Mouse (Mus musculus): ENCODE data around the gene 2310011J03Rik. TPM values are rescaled to one million over a fixed set of nuclear protein-coding genes. Genes with fewer than 3 reads are reported as not detected.

The 2310011J03Rik gene
- polyA plus RNA-seq, 1 experiment from 2014 or later, result 45.0 TPM

DNA sequence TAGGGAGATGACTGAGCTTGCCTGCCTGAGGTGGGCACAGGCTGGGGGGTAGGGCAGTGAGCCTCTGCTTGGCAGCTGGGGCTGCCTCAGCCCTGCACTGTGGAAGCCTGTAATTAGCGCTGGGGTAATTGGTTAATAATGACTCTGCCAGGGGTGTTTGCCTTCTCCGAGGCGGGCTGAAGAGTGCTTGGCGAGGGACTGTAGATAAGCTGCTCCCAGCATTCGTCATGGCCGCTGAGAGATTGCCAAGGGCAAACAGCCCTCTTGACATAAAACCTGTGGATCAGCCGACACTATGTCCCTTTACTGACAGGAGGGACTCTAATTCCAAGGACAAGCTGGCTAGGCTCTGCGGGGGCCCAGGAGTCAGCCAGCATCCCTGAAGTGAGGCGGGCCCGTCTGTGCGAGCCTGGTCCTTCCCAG is 4.0 kb downstream of the 2310011J03Rik start:
- WGBS, result 19% methylated on average over 11 of the region's 11 CpGs
- Histone ChIP-seq H3K9me3 (ENCODE audit: control insufficient read depth, low read length) (no peaks in the 10 kb centered on the region), H3K9ac (ENCODE audit: low read length) (no peak overlapping the region), H3K4me2 (ENCODE audit: low read depth, severe bottlenecking) (no peak overlapping the region), H3K4me1 (ENCODE audit: control insufficient read depth, insufficient read depth, low read length) (peaks cover 7% of the 10 kb centered on the region), H3K36me3 (ENCODE audit: control insufficient read depth, insufficient read depth, low read length) (peaks cover 3% of the 10 kb centered on the region; the same call in 1 of the 2 replicates), H3K27ac (replicated peaks; ENCODE audit: low read depth, low read length) (no peak overlapping the region), H3K4me3 (ENCODE audit: low read depth, low read length) (no peak overlapping the region), H3K27me3 (ENCODE audit: control insufficient read depth, insufficient read depth, low read length) (peaks cover 57% of the 10 kb centered on the region)
- DNase-seq (ENCODE audit: low spot score) (no peak), ATAC-seq (ENCODE audit: insufficient number of reproducible peaks, low FRiP score, low TSS enrichment, low read depth) (no peak)

DNA sequence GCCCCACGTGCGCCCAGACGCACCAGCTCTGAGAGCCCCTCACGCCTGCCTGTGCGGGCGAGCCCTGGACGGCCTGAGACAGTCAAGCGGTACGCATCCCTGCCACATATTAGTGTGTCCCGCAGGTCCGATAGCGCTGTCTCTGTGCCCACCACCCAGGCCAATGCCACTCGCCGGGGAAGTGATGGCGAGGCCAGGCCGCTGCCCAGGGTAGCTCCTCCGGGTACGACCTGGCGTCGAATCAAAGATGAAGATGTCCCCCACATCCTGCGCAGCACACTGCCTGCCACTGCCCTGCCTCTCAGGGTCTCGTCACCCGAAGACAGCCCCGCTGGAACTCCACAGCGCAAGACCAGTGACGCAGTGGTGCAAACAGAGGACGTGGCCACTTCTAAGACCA is 5.0 kb downstream of the 2310011J03Rik start:
- H3K4me1 ChIP-seq (ENCODE audit: control insufficient read depth, insufficient read depth, low read length), result peaks cover 7% of the 10 kb centered on the region
- H3K27ac ChIP-seq (replicated peaks; ENCODE audit: low read depth, low read length), result no peak overlapping the region
- H3K4me3 ChIP-seq (ENCODE audit: low read depth, low read length), result no peak overlapping the region

DNA sequence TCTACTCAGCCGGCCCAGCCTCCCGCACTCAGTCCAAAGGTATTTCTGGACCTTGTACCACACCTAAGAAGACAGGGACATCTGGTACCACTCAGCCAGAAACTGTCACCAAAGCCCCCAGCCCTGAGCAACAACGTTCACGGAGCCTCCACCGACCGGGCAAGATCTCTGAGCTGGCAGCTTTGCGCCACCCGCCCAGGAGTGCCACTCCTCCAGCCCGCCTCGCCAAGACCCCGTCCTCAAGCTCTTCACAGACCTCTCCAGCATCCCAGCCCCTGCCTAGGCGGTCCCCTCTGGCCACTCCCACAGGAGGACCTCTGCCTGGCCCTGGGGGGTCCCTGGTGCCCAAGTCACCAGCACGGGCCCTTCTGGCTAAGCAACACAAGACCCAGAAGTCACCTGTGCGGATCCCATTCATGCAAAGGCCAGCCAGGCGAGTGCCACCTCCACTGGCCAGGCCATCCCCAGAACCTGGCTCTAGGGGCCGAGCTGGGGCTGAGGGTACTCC is 5.8 kb downstream of the 2310011J03Rik start:
- H3K4me3 ChIP-seq (ENCODE audit: low read depth, low read length), result no peak overlapping the region
- peaks cover 67% of the 10 kb centered on the region for H3K27me3 ChIP-seq (ENCODE audit: control insufficient read depth, insufficient read depth, low read length)
- no peaks in the 10 kb centered on the region for H3K9me3 ChIP-seq (ENCODE audit: control insufficient read depth, low read length)
- no peak overlapping the region for H3K4me2 ChIP-seq (ENCODE audit: low read depth, severe bottlenecking)
- DNase-seq (ENCODE audit: low spot score), result no peak
- no peak for ATAC-seq (ENCODE audit: insufficient number of reproducible peaks, low FRiP score, low TSS enrichment, low read depth)
- peaks cover 3% of the 10 kb centered on the region; the same call in 1 of the 2 replicates for H3K36me3 ChIP-seq (ENCODE audit: control insufficient read depth, insufficient read depth, low read length)
- H3K27ac ChIP-seq (replicated peaks; ENCODE audit: low read depth, low read length), result no peak overlapping the region
- peaks cover 5% of the 10 kb centered on the region for H3K4me1 ChIP-seq (ENCODE audit: control insufficient read depth, insufficient read depth, low read length)
- H3K9ac ChIP-seq (ENCODE audit: low read length), result no peak overlapping the region
- 50% methylated on average over 16 of the region's 16 CpGs for WGBS

More for the DNA sequence above, 5.0 kb downstream of the 2310011J03Rik start:
- Histone ChIP-seq H3K9me3 (ENCODE audit: control insufficient read depth, low read length) (no peaks in the 10 kb centered on the region), H3K9ac (ENCODE audit: low read length) (no peak overlapping the region), H3K36me3 (ENCODE audit: control insufficient read depth, insufficient read depth, low read length) (peaks cover 3% of the 10 kb centered on the region; the same call in 1 of the 2 replicates), H3K27me3 (ENCODE audit: control insufficient read depth, insufficient read depth, low read length) (peaks cover 67% of the 10 kb centered on the region), H3K4me2 (ENCODE audit: low read depth, severe bottlenecking) (no peak overlapping the region)
- DNase-seq (ENCODE audit: low spot score) (no peak), ATAC-seq (ENCODE audit: insufficient number of reproducible peaks, low FRiP score, low TSS enrichment, low read depth) (no peak)
- 41% methylated on average over 27 of the region's 27 CpGs for WGBS

DNA sequence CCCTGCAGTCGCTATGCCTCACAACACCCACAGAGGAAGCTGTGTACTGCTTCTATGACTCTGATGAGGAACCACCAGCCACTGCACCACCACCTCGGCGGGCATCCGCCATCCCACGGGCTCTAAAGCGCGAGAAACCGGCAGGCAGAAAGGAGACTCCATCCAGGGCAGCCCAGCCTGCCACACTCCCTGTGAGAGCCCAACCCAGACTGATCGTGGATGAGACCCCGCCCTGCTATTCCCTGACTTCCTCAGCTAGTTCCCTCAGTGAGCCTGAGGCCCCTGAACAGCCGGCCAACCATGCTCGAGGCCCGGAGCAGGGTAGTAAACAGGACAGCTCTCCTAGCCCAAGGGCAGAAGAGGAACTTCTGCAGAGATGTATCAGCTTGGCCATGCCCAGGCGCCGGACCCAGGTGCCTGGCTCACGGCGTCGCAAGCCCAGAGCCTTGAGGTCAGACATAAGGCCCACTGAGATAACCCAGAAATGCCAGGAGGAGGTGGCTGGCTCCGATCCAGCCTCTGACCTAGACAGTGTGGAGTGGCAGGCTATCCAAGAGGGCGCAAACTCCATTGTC is 6.6 kb downstream of the 2310011J03Rik start:
- Histone ChIP-seq H3K27me3 (ENCODE audit: control insufficient read depth, insufficient read depth, low read length) (peaks cover 71% of the 10 kb centered on the region), H3K9me3 (ENCODE audit: control insufficient read depth, low read length) (no peaks in the 10 kb centered on the region), H3K36me3 (ENCODE audit: control insufficient read depth, insufficient read depth, low read length) (peaks cover 3% of the 10 kb centered on the region; the same call in 1 of the 2 replicates), H3K27ac (replicated peaks; ENCODE audit: low read depth, low read length) (no peak overlapping the region), H3K4me1 (ENCODE audit: control insufficient read depth, insufficient read depth, low read length) (0 out of 2 replicates have a peak, but pooled peaks cover 2% of the 10 kb centered on the region), H3K4me2 (ENCODE audit: low read depth, severe bottlenecking) (no peak overlapping the region), H3K9ac (ENCODE audit: low read length) (no peak overlapping the region), H3K4me3 (ENCODE audit: low read depth, low read length) (no peak overlapping the region)
- no peak for DNase-seq (ENCODE audit: low spot score)
- no peak for ATAC-seq (ENCODE audit: insufficient number of reproducible peaks, low FRiP score, low TSS enrichment, low read depth)
- 45% methylated on average over 20 of the region's 20 CpGs for WGBS

DNA sequence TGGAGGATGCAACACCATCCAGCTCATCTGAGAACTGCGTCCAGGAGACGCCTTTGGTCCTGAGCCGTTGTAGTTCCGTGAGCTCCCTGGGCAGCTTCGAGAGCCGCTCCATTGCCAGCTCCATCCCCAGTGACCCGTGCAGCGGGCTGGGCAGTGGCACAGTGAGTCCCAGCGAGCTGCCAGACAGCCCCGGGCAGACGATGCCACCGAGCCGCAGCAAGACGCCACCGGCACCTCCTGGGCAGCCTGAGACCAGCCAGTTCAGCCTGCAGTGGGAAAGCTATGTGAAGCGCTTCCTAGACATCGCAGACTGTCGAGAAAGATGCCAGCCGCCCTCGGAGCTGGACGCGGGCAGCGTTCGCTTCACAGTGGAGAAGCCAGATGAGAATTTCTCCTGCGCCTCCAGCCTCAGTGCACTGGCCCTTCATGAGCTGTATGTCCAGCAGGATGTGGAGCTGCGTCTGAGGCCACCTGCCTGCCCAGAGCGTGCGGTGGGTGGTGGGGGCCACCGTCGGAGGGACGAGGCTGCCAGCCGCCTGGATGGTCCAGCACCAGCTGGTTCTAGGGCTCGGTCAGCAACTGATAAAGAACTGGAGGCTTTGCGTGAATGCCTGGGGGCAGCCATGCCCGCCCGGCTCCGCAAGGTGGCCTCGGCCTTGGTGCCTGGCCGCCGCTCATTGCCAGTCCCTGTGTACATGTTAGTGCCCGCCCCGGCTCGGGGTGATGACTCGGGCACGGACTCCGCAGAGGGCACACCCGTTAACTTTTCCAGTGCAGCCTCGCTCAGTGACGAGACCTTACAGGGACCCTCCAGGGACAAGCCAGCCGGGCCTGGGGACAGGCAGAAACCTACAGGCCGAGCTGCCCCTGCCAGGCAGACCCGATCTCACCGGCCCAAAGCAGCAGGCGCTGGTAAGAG is 7.5 kb downstream of the 2310011J03Rik start:
- DNase-seq (ENCODE audit: low spot score), result no peak
- no peak overlapping the region for H3K9ac ChIP-seq (ENCODE audit: low read length)
- H3K9me3 ChIP-seq (ENCODE audit: control insufficient read depth, low read length), result no peaks in the 10 kb centered on the region
- ATAC-seq (ENCODE audit: insufficient number of reproducible peaks, low FRiP score, low TSS enrichment, low read depth), result no peak
- H3K27me3 ChIP-seq (ENCODE audit: control insufficient read depth, insufficient read depth, low read length), result peaks cover 73% of the 10 kb centered on the region
- H3K36me3 ChIP-seq (ENCODE audit: control insufficient read depth, insufficient read depth, low read length), result no peaks in the 10 kb centered on the region
- WGBS, result 61% methylated on average over 54 of the region's 54 CpGs
- 0 out of 2 replicates have a peak, but pooled peaks cover 2% of the 10 kb centered on the region for H3K4me1 ChIP-seq (ENCODE audit: control insufficient read depth, insufficient read depth, low read length)
- no peak overlapping the region for H3K4me2 ChIP-seq (ENCODE audit: low read depth, severe bottlenecking)
- H3K27ac ChIP-seq (replicated peaks; ENCODE audit: low read depth, low read length), result no peak overlapping the region
- no peak overlapping the region for H3K4me3 ChIP-seq (ENCODE audit: low read depth, low read length)

DNA sequence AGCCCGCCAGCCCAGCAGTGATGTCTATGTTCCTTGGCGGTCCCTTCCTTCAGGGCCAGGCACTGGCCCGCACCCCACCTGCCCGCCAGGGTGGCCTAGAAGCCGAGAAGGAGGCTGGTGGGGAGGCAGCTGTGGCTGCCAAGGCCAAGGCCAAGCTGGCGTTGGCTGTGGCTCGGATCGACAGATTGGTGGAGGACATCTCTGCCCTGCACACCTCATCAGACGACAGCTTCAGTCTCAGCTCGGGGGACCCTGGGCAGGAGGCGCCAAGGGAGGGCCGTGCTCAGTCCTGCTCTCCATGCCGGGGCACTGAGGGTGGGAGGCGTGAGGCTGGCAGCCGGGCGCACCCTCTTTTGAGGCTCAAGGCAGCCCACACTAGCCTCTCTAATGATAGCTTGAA is 8.8 kb downstream of the 2310011J03Rik start:
- peaks cover 73% of the 10 kb centered on the region for H3K27me3 ChIP-seq (ENCODE audit: control insufficient read depth, insufficient read depth, low read length)
- no peak overlapping the region for H3K4me2 ChIP-seq (ENCODE audit: low read depth, severe bottlenecking)
- no peak overlapping the region for H3K27ac ChIP-seq (replicated peaks; ENCODE audit: low read depth, low read length)
- H3K9me3 ChIP-seq (ENCODE audit: control insufficient read depth, low read length), result no peaks in the 10 kb centered on the region
- H3K4me1 ChIP-seq (ENCODE audit: control insufficient read depth, insufficient read depth, low read length), result 0 out of 2 replicates have a peak, but pooled peaks cover 1% of the 10 kb centered on the region
- ATAC-seq (ENCODE audit: insufficient number of reproducible peaks, low FRiP score, low TSS enrichment, low read depth) (no peak), DNase-seq (ENCODE audit: low spot score) (no peak)
- H3K9ac ChIP-seq (ENCODE audit: low read length), result no peak overlapping the region
- H3K4me3 ChIP-seq (ENCODE audit: low read depth, low read length), result no peak overlapping the region
- no peaks in the 10 kb centered on the region for H3K36me3 ChIP-seq (ENCODE audit: control insufficient read depth, insufficient read depth, low read length)
- 78% methylated on average over 16 of the region's 16 CpGs for WGBS

DNA sequence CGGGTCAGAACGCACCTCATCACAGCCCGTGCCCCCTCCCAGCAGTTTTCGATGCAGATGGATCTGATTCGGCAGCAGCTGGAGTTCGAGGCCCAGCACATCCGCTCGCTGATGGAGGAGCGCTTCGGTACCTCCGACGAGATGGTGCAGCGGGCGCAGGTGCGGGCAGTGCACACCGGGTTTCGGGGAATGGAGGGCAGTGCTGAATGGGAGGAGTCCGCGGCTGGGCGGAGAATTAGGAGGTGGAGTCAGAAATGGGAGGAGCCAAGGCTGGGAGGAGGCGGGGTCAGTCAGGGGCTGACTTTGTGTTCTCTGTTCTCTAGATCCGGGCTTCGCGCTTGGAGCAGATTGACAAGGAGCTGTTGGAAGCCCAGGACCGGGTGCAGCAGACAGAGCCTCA is 15.5 kb downstream of the 2310011J03Rik start:
- no peak overlapping the region for H3K27ac ChIP-seq (replicated peaks; ENCODE audit: low read depth, low read length)
- H3K4me2 ChIP-seq (ENCODE audit: low read depth, severe bottlenecking), result no peak overlapping the region
- H3K9ac ChIP-seq (ENCODE audit: low read length), result no peak overlapping the region
- WGBS, result 9% methylated on average over 25 of the region's 25 CpGs
- DNase-seq (ENCODE audit: low spot score) (no peak), ATAC-seq (ENCODE audit: insufficient number of reproducible peaks, low FRiP score, low TSS enrichment, low read depth) (no peak)
- no peaks in the 10 kb centered on the region for H3K36me3 ChIP-seq (ENCODE audit: control insufficient read depth, insufficient read depth, low read length)
- H3K27me3 ChIP-seq (ENCODE audit: control insufficient read depth, insufficient read depth, low read length), result peaks cover 63% of the 10 kb centered on the region
- no peak overlapping the region for H3K4me3 ChIP-seq (ENCODE audit: low read depth, low read length)
- H3K4me1 ChIP-seq (ENCODE audit: control insufficient read depth, insufficient read depth, low read length), result 0 out of 2 replicates have a peak, but pooled peaks cover 3% of the 10 kb centered on the region
- H3K9me3 ChIP-seq (ENCODE audit: control insufficient read depth, low read length), result no peaks in the 10 kb centered on the region

DNA sequence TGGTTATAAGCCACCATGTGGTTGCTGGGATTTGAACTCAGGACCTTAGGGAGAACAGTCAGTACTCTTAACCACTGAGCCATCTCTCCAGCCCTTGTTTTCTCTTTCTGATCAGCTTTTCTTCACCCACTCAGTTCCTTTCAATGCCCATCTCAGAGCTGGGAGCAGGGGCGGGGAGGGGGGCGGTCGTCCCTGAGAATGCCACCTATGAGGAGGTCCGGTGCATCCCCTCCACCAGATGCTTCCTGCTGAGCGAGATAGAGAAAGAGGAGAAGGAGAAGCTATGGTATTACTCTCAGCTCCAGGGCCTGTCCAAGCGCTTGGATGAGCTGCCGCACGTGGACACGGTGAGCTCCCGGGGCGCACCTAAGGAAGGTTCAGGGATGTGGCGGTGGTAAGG is 15.9 kb downstream of the 2310011J03Rik start:
- no peaks in the 10 kb centered on the region for H3K36me3 ChIP-seq (ENCODE audit: control insufficient read depth, insufficient read depth, low read length)
- H3K4me2 ChIP-seq (ENCODE audit: low read depth, severe bottlenecking), result no peak overlapping the region
- peaks cover 66% of the 10 kb centered on the region for H3K27me3 ChIP-seq (ENCODE audit: control insufficient read depth, insufficient read depth, low read length)
- ATAC-seq (ENCODE audit: insufficient number of reproducible peaks, low FRiP score, low TSS enrichment, low read depth) (no peak), DNase-seq (ENCODE audit: low spot score) (no peak)
- no peaks in the 10 kb centered on the region for H3K9me3 ChIP-seq (ENCODE audit: control insufficient read depth, low read length)
- H3K4me3 ChIP-seq (ENCODE audit: low read depth, low read length), result no peak overlapping the region
- no peak overlapping the region for H3K9ac ChIP-seq (ENCODE audit: low read length)
- no peak overlapping the region for H3K27ac ChIP-seq (replicated peaks; ENCODE audit: low read depth, low read length)
- WGBS, result 17% methylated on average over 12 of the region's 12 CpGs
- H3K4me1 ChIP-seq (ENCODE audit: control insufficient read depth, insufficient read depth, low read length), result 0 out of 2 replicates have a peak, but pooled peaks cover 3% of the 10 kb centered on the region
